In genomic region chrX:157491944-157492726, GRCm38 (mm10) we compare ENCODE assay signal across 8 mouse cellular contexts. TPM values are rescaled to one million over a fixed set of nuclear protein-coding genes. Genes with fewer than 3 reads are reported as not detected.
A peak's percentile ranks its signal among the peaks of the same experiment; 100 is the strongest.
DNase-seq lines count a peak whose midpoint lies in the region; ATAC-seq and TF ChIP-seq lines count a peak whose summit lies in the region.

Sms (minus strand) TSS chrX:157492287.

- TF ChIP-seq POLR2A in brain, embryonic 14.5 days (IDR thresholded peaks at IDR 0.05; ENCODE audit: borderline replicate concordance, extremely low read depth, insufficient read depth, insufficient read length, poor library complexity, severe bottlenecking), result no peak

- peak within 1 kb of the TSS; percentile 70 for H3K9ac ChIP-seq in heart, embryonic 15.5 days
- H3K9ac ChIP-seq in neural tube, embryonic 14.5 days (replicated peaks; ENCODE audit: low read depth, low read length), result peak within 1 kb of the TSS; percentile 86

- peak; percentile 88 for DNase-seq in brain, embryonic 14.5 days (ENCODE audit: low read depth)
- DNase-seq in forebrain, embryonic 10.5 days (ENCODE audit: extremely low spot score, low spot score), result peak; percentile 71
- peak; percentile 69 to 83 for DNase-seq in kidney, postnatal 25 days
- DNase-seq in lung, adult 18-20 months, result peak; percentile 67 to 68
- DNase-seq in thymus, adult 18-20 months, result peak; percentile 51 to 58

- H3K4me3 ChIP-seq in E14TG2a.4 (replicated peaks; ENCODE audit: low read length), result peak within 1 kb of the TSS; percentile 85
- H3K4me3 ChIP-seq in forebrain, embryonic 10.5 days, result peak within 1 kb of the TSS; percentile 69
- H3K4me3 ChIP-seq in heart, embryonic 15.5 days, result peak within 1 kb of the TSS; percentile 73
- H3K4me3 ChIP-seq in neural tube, embryonic 14.5 days (ENCODE audit: low read depth, low read length), result peak within 1 kb of the TSS; percentile 53

- peak within 1 kb of the TSS; percentile 71 for H3K4me2 ChIP-seq in heart, embryonic 15.5 days
- peak within 1 kb of the TSS; percentile 48 for H3K4me2 ChIP-seq in neural tube, embryonic 14.5 days (ENCODE audit: low read depth, low read length)

- H3K4me1 ChIP-seq in E14TG2a.4 (replicated peaks; ENCODE audit: low read depth, low read length), result peaks cover 34% of the 10 kb centered on the region
- peaks cover 19% of the 10 kb centered on the region for H3K4me1 ChIP-seq in forebrain, embryonic 10.5 days
- H3K4me1 ChIP-seq in heart, embryonic 15.5 days (replicated peaks), result 0 out of 2 replicates have a peak, but pooled peaks cover 3% of the 10 kb centered on the region
- 0 out of 2 replicates have a peak, but pooled peaks cover 4% of the 10 kb centered on the region for H3K4me1 ChIP-seq in neural tube, embryonic 14.5 days (ENCODE audit: control insufficient read depth, insufficient read depth, low read length)

- no peak for TF ChIP-seq CTCF in E14TG2a.4 (conservative IDR thresholded peaks at IDR 0.05; ENCODE audit: low read length)
- no peak for TF ChIP-seq CTCF in brain, embryonic 14.5 days (IDR thresholded peaks at IDR 0.05; ENCODE audit: borderline replicate concordance, extremely low read depth, insufficient read depth, insufficient read length)

- peaks cover 11% of the 10 kb centered on the region for H3K27me3 ChIP-seq in E14TG2a.4 (ENCODE audit: insufficient read depth, low read length)
- H3K27me3 ChIP-seq in forebrain, embryonic 10.5 days (ENCODE audit: poor library complexity, severe bottlenecking), result peaks cover 32% of the 10 kb centered on the region
- no peaks in the 10 kb centered on the region for H3K27me3 ChIP-seq in heart, embryonic 15.5 days
- H3K27me3 ChIP-seq in neural tube, embryonic 14.5 days (ENCODE audit: control insufficient read depth, insufficient read depth, low read length), result no peaks in the 10 kb centered on the region

- 21% methylated on average over 37 of the region's 45 CpGs for WGBS in forebrain, embryonic 10.5 days
- 17% methylated on average over 43 of the region's 45 CpGs for whole genome bisulfite sequencing in heart, embryonic 15.5 days
- 16% methylated on average over 32 of the region's 45 CpGs for WGBS in neural tube, embryonic 14.5 days

- H3K9me3 ChIP-seq in E14TG2a.4 (ENCODE audit: low read length), result no peaks in the 10 kb centered on the region
- no peaks in the 10 kb centered on the region for H3K9me3 ChIP-seq in forebrain, embryonic 10.5 days
- no peaks in the 10 kb centered on the region for H3K9me3 ChIP-seq in heart, embryonic 15.5 days (replicated peaks)
- H3K9me3 ChIP-seq in neural tube, embryonic 14.5 days (ENCODE audit: control insufficient read depth, low read length), result no peaks in the 10 kb centered on the region

- ATAC-seq in heart, embryonic 15.5 days (replicated peaks; ENCODE audit: insufficient number of reproducible peaks, insufficient read depth, low FRiP score, low read depth), result peak; percentile 89
- peak; percentile 90 for ATAC-seq in neural tube, embryonic 14.5 days (ENCODE audit: low read depth)

- H3K36me3 ChIP-seq in E14TG2a.4 (ENCODE audit: insufficient read depth, low read length), result no peaks in the 10 kb centered on the region
- H3K36me3 ChIP-seq in forebrain, embryonic 10.5 days (replicated peaks), result no peaks in the 10 kb centered on the region
- no peaks in the 10 kb centered on the region for H3K36me3 ChIP-seq in heart, embryonic 15.5 days
- no peaks in the 10 kb centered on the region for H3K36me3 ChIP-seq in neural tube, embryonic 14.5 days (ENCODE audit: control insufficient read depth, insufficient read depth, low read length)

- peak within 1 kb of the TSS; percentile 96 for H3K27ac ChIP-seq in forebrain, embryonic 10.5 days
- H3K27ac ChIP-seq in heart, embryonic 15.5 days, result peak within 1 kb of the TSS; percentile 83
- H3K27ac ChIP-seq in neural tube, embryonic 14.5 days (ENCODE audit: low read depth, low read length), result peak within 1 kb of the TSS; percentile 87

RNA-seq across cellular contexts. Expression of gene Sms, which starts in this region (rescaled TPM):
- 108 and 115 TPM in 2 replicates for polyA plus RNA-seq in brain, embryonic 14.5 days (2012; rRNA removed)
- 102 and 110 TPM in 2 replicates for polyA plus RNA-seq in forebrain, embryonic 10.5 days (2016; fragmentation: Nextera tagmentation; extraction: Ambion mirVana)
- 41.3 and 57.3 TPM in 2 replicates for polyA plus RNA-seq in heart, embryonic 15.5 days (2015; fragmentation: Nextera tagmentation; extraction: Ambion mirVana)
- polyA plus RNA-seq in neural tube, embryonic 14.5 days (2014; fragmentation: Nextera tagmentation; extraction: Ambion mirVana), result 134 and 156 TPM in 2 replicates

Comparison
In these comparisons a context has a peak if more than half of its experiments do, and no peak if none do; other contexts are left out.
1. Peak in every context shown above with its lines: DNase-seq, ATAC-seq, H3K4me3 ChIP-seq and H3K27ac ChIP-seq.